Mouse (Mus musculus): Measurements from ENCODE around the gene Lrrc8a. TPM values are rescaled to one million over a fixed set of nuclear protein-coding genes. Genes with fewer than 3 reads are reported as not detected.
A peak's percentile ranks its signal among the peaks of the same experiment; 100 is the strongest.

Lrrc8a gene
- 10 to 100 TPM; 24.5 to 28.4 TPM for total RNA-seq (2021)
- long read RNA-seq, experiment 1, full-length matches to known transcripts: 5 of 7 reads
- long read RNA-seq, experiment 1, partial matches to known transcripts: 1 of 7 reads
- long read RNA-seq, experiment 1, other reads (novel, unspliced or antisense): 1 of 7 reads
- long read RNA-seq, experiment 2, full-length matches to known transcripts: 2 of 2 reads
- long read RNA-seq, experiment 2, partial matches to known transcripts: 0 of 2 reads
- long read RNA-seq, experiment 2, other reads (novel, unspliced or antisense): 0 of 2 reads

- peak; percentile 100 for DNase-seq (ENCODE audit: low spot score)
Measured at GRCm38 (mm10) chr2:30237199-30237880, at the start of gene Lrrc8a. Gene Lrrc8a (plus strand): TSS chr2:30237715.

GRCm38 (mm10) chr2:30191790-30192580, 45.5 kb upstream of the Lrrc8a start:
- DNase-seq (ENCODE audit: low spot score): no peak

GRCm38 (mm10) chr2:30194656-30195055, 42.9 kb upstream of the Lrrc8a start:
- DNase-seq (ENCODE audit: low spot score): no peak

- DNase-seq (ENCODE audit: low spot score): no peak
Measured at GRCm38 (mm10) chr2:30198021-30198420, 39.5 kb upstream of the Lrrc8a start.

GRCm38 (mm10) chr2:30199984-30200383, 37.5 kb upstream of the Lrrc8a start:
- no peak for DNase-seq (ENCODE audit: low spot score)

GRCm38 (mm10) chr2:30200388-30200925, 37.1 kb upstream of the Lrrc8a start:
- DNase-seq (ENCODE audit: low spot score): no peak

GRCm38 (mm10) chr2:30203439-30203838, 34.1 kb upstream of the Lrrc8a start:
- no peak for DNase-seq (ENCODE audit: low spot score)

- DNase-seq (ENCODE audit: low spot score): no peak
Measured at GRCm38 (mm10) chr2:30205255-30205628, 32.3 kb upstream of the Lrrc8a start.

GRCm38 (mm10) chr2:30205629-30206357, 31.7 kb upstream of the Lrrc8a start, which contains the start of gene Kyat1:
Gene Kyat1 (minus strand): TSS chr2:30205847.
- peak; percentile 95 for DNase-seq (ENCODE audit: low spot score)

GRCm38 (mm10) chr2:30207401-30207800, 30.1 kb upstream of the Lrrc8a start:
- no peak for DNase-seq (ENCODE audit: low spot score)

GRCm38 (mm10) chr2:30207886-30208285, 29.6 kb upstream of the Lrrc8a start:
- DNase-seq (ENCODE audit: low spot score): no peak

GRCm38 (mm10) chr2:30211408-30212168, 25.9 kb upstream of the Lrrc8a start:
- DNase-seq (ENCODE audit: low spot score): no peak

GRCm38 (mm10) chr2:30212169-30212545, 25.4 kb upstream of the Lrrc8a start:
- no peak for DNase-seq (ENCODE audit: low spot score)

- DNase-seq (ENCODE audit: low spot score): no peak
Measured at GRCm38 (mm10) chr2:30212951-30213350, 24.6 kb upstream of the Lrrc8a start.

- no peak for DNase-seq (ENCODE audit: low spot score)
Measured at GRCm38 (mm10) chr2:30214745-30215144, 22.8 kb upstream of the Lrrc8a start.

- DNase-seq (ENCODE audit: low spot score): peak; percentile 43
Measured at GRCm38 (mm10) chr2:30215493-30215892, 22.0 kb upstream of the Lrrc8a start.

GRCm38 (mm10) chr2:30216293-30216692, 21.2 kb upstream of the Lrrc8a start:
- DNase-seq (ENCODE audit: low spot score): no peak

GRCm38 (mm10) chr2:30235593-30235992, 1.9 kb upstream of the Lrrc8a start:
- no peak for DNase-seq (ENCODE audit: low spot score)

GRCm38 (mm10) chr2:30236426-30237198, 903 bp upstream of the Lrrc8a start:
- no peak for DNase-seq (ENCODE audit: low spot score)

GRCm38 (mm10) chr2:30237881-30238280, 366 bp downstream of the Lrrc8a start:
- peak; percentile 59 for DNase-seq (ENCODE audit: low spot score)

Data from gastrocnemius, adult 18-20 months (tissue).